Mouse (Mus musculus): Measurements from ENCODE around the gene Psmd3.

DNA sequence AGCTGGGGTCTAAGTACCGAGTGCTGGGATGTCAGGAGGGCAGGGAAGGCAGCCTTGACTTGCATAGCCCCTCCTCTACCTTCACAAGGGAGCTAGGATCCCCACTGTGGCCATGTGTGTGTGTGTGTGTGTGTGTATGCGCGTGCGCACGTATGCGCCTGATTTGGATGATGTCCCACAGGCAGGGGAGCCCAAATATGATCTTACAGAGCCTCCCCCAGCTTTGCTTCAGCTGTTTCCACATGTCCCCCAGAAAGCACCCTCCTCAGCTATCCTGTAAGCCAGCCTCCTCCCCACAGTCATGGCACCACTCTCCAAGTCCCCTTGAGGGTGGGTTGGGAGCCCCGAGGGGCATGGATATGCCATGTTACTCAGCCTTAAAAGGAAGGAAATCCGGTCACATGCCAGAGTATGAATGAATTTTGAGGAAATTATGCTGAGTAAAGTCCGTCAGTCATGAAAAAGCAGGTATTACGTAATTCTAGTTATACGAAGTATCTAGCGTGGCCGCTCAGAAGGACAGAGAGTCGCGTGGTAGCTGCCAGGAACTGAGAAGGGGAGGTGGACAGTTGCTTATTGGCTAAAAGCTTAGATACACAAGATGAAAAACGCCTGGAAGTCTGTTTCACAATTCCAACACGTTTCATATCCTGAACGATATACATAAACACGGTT lies 26.1 kb downstream of the Psmd3 start:
- TF ChIP-seq GATA1 (IDR thresholded peaks at IDR 0.05; ENCODE audit: borderline replicate concordance, low read length) (no peak), FLI1 (IDR thresholded peaks at IDR 0.05; ENCODE audit: low read length) (no peak)
